Mouse (Mus musculus): Measurements from ENCODE around the gene Actr8. TPM values are rescaled to one million over a fixed set of nuclear protein-coding genes. Genes with fewer than 3 reads are reported as not detected.

Gene Actr8
- polyA plus RNA-seq, 1 experiment from 2014 or later = 68.4 TPM

- H3K4me1 ChIP-seq (replicated peaks; ENCODE audit: control insufficient read depth, insufficient read depth, low read length) = peaks cover 11% of the 10 kb centered on the region
- no peak overlapping the region; the same call in 1 of the 2 replicates for H3K27ac ChIP-seq (ENCODE audit: low read length)
- ATAC-seq (ENCODE audit: low read depth) = peak; percentile 40
Measured at GRCm38 (mm10) chr14:30009864-30010560, 31.9 kb downstream of the Actr8 start.

DNA sequence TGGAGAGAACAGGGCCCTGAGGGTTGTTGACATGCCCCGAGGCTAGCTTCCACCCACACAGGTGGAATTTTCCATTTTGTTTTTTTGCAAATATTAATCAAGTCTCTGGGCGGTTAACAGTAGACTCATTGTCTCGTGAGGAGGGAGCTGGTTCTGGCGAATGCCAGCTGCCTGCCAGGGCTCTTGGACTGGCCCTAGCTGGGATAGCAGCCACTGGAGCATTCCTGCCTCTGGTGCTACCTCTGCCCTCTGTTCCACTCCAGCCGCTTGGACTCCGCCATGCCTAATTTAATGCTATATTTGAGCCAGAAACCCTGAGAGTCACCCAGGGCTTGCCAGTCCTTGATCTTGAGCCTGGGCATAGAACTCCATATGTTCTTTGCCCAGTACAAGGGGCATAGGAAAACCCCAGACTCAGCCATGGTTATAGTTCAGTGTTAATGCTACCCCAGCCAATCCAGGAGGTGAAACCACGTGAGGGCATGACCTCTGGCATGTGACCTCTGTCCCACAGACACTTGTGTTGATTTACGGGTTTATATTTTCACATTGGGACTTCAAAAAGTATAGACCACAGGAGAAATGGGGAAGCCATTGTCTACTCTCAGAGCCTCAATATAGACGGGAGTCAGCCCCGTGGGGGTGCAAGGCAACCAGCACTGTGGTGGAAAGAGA is 33.9 kb downstream of the Actr8 start:
- WGBS = 66% methylated on average over 10 of the region's 10 CpGs
- Histone ChIP-seq H3K9ac (ENCODE audit: low read length) (no peak overlapping the region), H3K27me3 (ENCODE audit: control insufficient read depth, insufficient read depth, low read depth, low read length) (no peaks in the 10 kb centered on the region; the same call in 1 of the 2 replicates), H3K36me3 (ENCODE audit: control insufficient read depth, insufficient read depth, low read length) (no peaks in the 10 kb centered on the region), H3K9me3 (ENCODE audit: control insufficient read depth, low read length) (no peaks in the 10 kb centered on the region), H3K4me2 (ENCODE audit: low read depth, low read length) (no peak overlapping the region), H3K4me1 (replicated peaks; ENCODE audit: control insufficient read depth, insufficient read depth, low read length) (peaks cover 11% of the 10 kb centered on the region), H3K27ac (ENCODE audit: low read length) (no peak overlapping the region), H3K4me3 (ENCODE audit: low read length) (no peak overlapping the region)
- no peak for ATAC-seq (ENCODE audit: low read depth)

More at GRCm38 (mm10) chr14:30009864-30010560, 31.9 kb downstream of the Actr8 start:
- Histone ChIP-seq H3K4me2 (ENCODE audit: low read depth, low read length) (peak overlapping the region; percentile 82; the same call in 1 of the 2 replicates), H3K9ac (ENCODE audit: low read length) (no peak overlapping the region), H3K4me3 (ENCODE audit: low read length) (no peak overlapping the region; the same call in 1 of the 2 replicates), H3K36me3 (ENCODE audit: control insufficient read depth, insufficient read depth, low read length) (no peaks in the 10 kb centered on the region), H3K27me3 (ENCODE audit: control insufficient read depth, insufficient read depth, low read depth, low read length) (no peaks in the 10 kb centered on the region; the same call in 1 of the 2 replicates), H3K9me3 (ENCODE audit: control insufficient read depth, low read length) (no peaks in the 10 kb centered on the region)
- 48% methylated on average over 10 of the region's 10 CpGs for WGBS

GRCm38 (mm10) chr14:30014487-30014886 is 36.4 kb downstream of the Actr8 start:
- Histone ChIP-seq H3K9ac (ENCODE audit: low read length) (no peak overlapping the region), H3K27ac (ENCODE audit: low read length) (no peak overlapping the region), H3K9me3 (ENCODE audit: control insufficient read depth, low read length) (no peaks in the 10 kb centered on the region), H3K27me3 (ENCODE audit: control insufficient read depth, insufficient read depth, low read depth, low read length) (no peaks in the 10 kb centered on the region), H3K36me3 (ENCODE audit: control insufficient read depth, insufficient read depth, low read length) (no peaks in the 10 kb centered on the region), H3K4me2 (ENCODE audit: low read depth, low read length) (no peak overlapping the region), H3K4me3 (ENCODE audit: low read length) (no peak overlapping the region), H3K4me1 (replicated peaks; ENCODE audit: control insufficient read depth, insufficient read depth, low read length) (peaks cover 9% of the 10 kb centered on the region)
- WGBS = 57% methylated on average over 10 of the region's 10 CpGs
- no peak for ATAC-seq (ENCODE audit: low read depth)

DNA sequence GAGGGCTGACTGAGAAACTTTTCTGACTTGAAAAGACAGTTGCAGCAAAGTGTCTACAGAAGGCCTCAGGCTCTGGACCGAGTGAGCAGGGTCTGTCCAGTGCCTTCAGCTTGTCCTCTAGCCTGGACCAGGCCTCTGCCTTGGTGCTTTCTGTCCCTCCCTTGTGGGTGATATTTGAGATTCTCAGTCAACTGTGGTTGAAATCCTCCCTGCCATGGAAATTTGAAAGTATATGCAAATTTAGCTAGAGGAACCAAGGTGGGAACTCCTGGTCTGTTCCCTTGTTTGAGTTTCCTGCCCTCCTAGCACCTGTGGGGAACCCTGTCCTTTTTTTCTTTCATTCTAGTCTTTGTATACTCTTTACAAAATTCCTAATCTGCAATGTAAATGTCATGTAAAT is 36.9 kb downstream of the Actr8 start:
- H3K36me3 ChIP-seq (ENCODE audit: control insufficient read depth, insufficient read depth, low read length) = no peaks in the 10 kb centered on the region
- no peak overlapping the region for H3K4me2 ChIP-seq (ENCODE audit: low read depth, low read length)
- H3K4me3 ChIP-seq (ENCODE audit: low read length) = no peak overlapping the region
- ATAC-seq (ENCODE audit: low read depth) = no peak
- no peaks in the 10 kb centered on the region for H3K27me3 ChIP-seq (ENCODE audit: control insufficient read depth, insufficient read depth, low read depth, low read length)
- H3K4me1 ChIP-seq (replicated peaks; ENCODE audit: control insufficient read depth, insufficient read depth, low read length) = peaks cover 4% of the 10 kb centered on the region
- WGBS = 67% methylated on average over 1 of the region's 1 CpGs
- H3K9ac ChIP-seq (ENCODE audit: low read length) = no peak overlapping the region
- no peaks in the 10 kb centered on the region for H3K9me3 ChIP-seq (ENCODE audit: control insufficient read depth, low read length)
- no peak overlapping the region for H3K27ac ChIP-seq (ENCODE audit: low read length)

DNA sequence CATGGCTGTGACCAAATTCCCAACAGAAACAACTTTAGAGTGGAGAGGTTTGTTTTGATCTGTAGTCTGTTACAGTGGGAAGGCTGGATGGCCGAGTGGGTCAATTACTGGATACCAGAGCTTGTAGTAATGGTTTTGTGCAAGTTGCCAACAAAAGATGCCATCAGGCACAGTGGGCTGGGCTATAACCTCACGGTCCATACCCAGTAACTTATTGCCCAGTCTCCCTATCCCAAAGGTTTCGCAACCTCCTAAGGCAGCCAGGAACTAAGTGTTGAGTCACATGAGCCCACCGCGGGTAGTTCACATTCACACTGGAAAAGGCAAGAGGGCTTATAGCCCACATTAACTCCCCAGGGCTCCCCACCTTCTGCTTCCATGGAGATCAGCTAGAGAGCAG is 38.5 kb downstream of the Actr8 start:
- no peak for ATAC-seq (ENCODE audit: low read depth)
- WGBS = 77% methylated on average over 5 of the region's 5 CpGs
- Histone ChIP-seq H3K27ac (ENCODE audit: low read length) (no peak overlapping the region), H3K4me1 (replicated peaks; ENCODE audit: control insufficient read depth, insufficient read depth, low read length) (no peaks in the 10 kb centered on the region), H3K9me3 (ENCODE audit: control insufficient read depth, low read length) (no peaks in the 10 kb centered on the region), H3K36me3 (ENCODE audit: control insufficient read depth, insufficient read depth, low read length) (no peaks in the 10 kb centered on the region), H3K27me3 (ENCODE audit: control insufficient read depth, insufficient read depth, low read depth, low read length) (no peaks in the 10 kb centered on the region), H3K4me2 (ENCODE audit: low read depth, low read length) (no peak overlapping the region), H3K4me3 (ENCODE audit: low read length) (no peak overlapping the region), H3K9ac (ENCODE audit: low read length) (no peak overlapping the region)

- WGBS = 77% methylated on average over 8 of the region's 8 CpGs
- Histone ChIP-seq H3K4me2 (ENCODE audit: low read depth, low read length) (no peak overlapping the region), H3K4me1 (replicated peaks; ENCODE audit: control insufficient read depth, insufficient read depth, low read length) (no peaks in the 10 kb centered on the region), H3K27ac (ENCODE audit: low read length) (no peak overlapping the region), H3K36me3 (ENCODE audit: control insufficient read depth, insufficient read depth, low read length) (no peaks in the 10 kb centered on the region), H3K9ac (ENCODE audit: low read length) (no peak overlapping the region), H3K27me3 (ENCODE audit: control insufficient read depth, insufficient read depth, low read depth, low read length) (no peaks in the 10 kb centered on the region), H3K4me3 (ENCODE audit: low read length) (no peak overlapping the region), H3K9me3 (ENCODE audit: control insufficient read depth, low read length) (no peaks in the 10 kb centered on the region)
- no peak for ATAC-seq (ENCODE audit: low read depth)
Measured at GRCm38 (mm10) chr14:30017794-30018462, 39.8 kb downstream of the Actr8 start.

- no peaks in the 10 kb centered on the region for H3K36me3 ChIP-seq (ENCODE audit: control insufficient read depth, insufficient read depth, low read length)
- no peak for ATAC-seq (ENCODE audit: low read depth)
Measured at GRCm38 (mm10) chr14:30018463-30018801, 40.3 kb downstream of the Actr8 start.

DNA sequence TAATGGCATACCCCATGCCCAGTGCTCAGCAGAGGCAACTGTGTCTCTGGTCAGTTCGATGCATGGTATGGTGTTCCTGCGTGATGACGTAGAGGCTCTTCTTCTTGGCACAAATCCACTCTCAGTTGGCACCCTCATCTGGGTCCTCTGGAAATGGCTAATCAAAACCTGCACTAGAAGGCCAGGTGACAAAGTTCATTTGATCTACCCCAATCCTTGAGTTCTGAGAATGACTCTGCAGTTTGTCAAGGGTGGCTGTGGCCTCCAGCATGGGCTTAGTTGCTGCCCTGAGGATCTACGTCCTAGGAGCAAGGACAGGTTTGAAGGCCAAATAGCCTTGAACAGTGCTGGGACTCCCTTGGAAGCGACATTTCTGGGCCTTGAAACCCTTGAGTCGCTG is 40.7 kb downstream of the Actr8 start:
- 90% methylated on average over 6 of the region's 6 CpGs for WGBS
- Histone ChIP-seq H3K9ac (ENCODE audit: low read length) (no peak overlapping the region), H3K4me1 (replicated peaks; ENCODE audit: control insufficient read depth, insufficient read depth, low read length) (no peaks in the 10 kb centered on the region), H3K4me2 (ENCODE audit: low read depth, low read length) (no peak overlapping the region), H3K9me3 (ENCODE audit: control insufficient read depth, low read length) (no peaks in the 10 kb centered on the region), H3K36me3 (ENCODE audit: control insufficient read depth, insufficient read depth, low read length) (no peaks in the 10 kb centered on the region), H3K27me3 (ENCODE audit: control insufficient read depth, insufficient read depth, low read depth, low read length) (no peaks in the 10 kb centered on the region), H3K4me3 (ENCODE audit: low read length) (no peak overlapping the region), H3K27ac (ENCODE audit: low read length) (no peak overlapping the region)
- no peak for ATAC-seq (ENCODE audit: low read depth)

More at GRCm38 (mm10) chr14:30018463-30018801, 40.3 kb downstream of the Actr8 start:
- WGBS = 94% methylated on average over 4 of the region's 4 CpGs
- Histone ChIP-seq H3K9ac (ENCODE audit: low read length) (no peak overlapping the region), H3K27me3 (ENCODE audit: control insufficient read depth, insufficient read depth, low read depth, low read length) (no peaks in the 10 kb centered on the region), H3K4me3 (ENCODE audit: low read length) (no peak overlapping the region), H3K9me3 (ENCODE audit: control insufficient read depth, low read length) (no peaks in the 10 kb centered on the region), H3K27ac (ENCODE audit: low read length) (no peak overlapping the region), H3K4me2 (ENCODE audit: low read depth, low read length) (no peak overlapping the region), H3K4me1 (replicated peaks; ENCODE audit: control insufficient read depth, insufficient read depth, low read length) (no peaks in the 10 kb centered on the region)

GRCm38 (mm10) chr14:30019375-30019774 is 41.2 kb downstream of the Actr8 start:
- Histone ChIP-seq H3K27me3 (ENCODE audit: control insufficient read depth, insufficient read depth, low read depth, low read length) (no peaks in the 10 kb centered on the region), H3K9me3 (ENCODE audit: control insufficient read depth, low read length) (no peaks in the 10 kb centered on the region), H3K4me1 (replicated peaks; ENCODE audit: control insufficient read depth, insufficient read depth, low read length) (no peaks in the 10 kb centered on the region), H3K4me3 (ENCODE audit: low read length) (no peak overlapping the region), H3K4me2 (ENCODE audit: low read depth, low read length) (no peak overlapping the region), H3K9ac (ENCODE audit: low read length) (no peak overlapping the region), H3K36me3 (ENCODE audit: control insufficient read depth, insufficient read depth, low read length) (no peaks in the 10 kb centered on the region), H3K27ac (ENCODE audit: low read length) (no peak overlapping the region)
- 90% methylated on average over 8 of the region's 8 CpGs for WGBS
- no peak for ATAC-seq (ENCODE audit: low read depth)
